Mouse (Mus musculus): ENCODE results near the gene Mbnl2.

DNA sequence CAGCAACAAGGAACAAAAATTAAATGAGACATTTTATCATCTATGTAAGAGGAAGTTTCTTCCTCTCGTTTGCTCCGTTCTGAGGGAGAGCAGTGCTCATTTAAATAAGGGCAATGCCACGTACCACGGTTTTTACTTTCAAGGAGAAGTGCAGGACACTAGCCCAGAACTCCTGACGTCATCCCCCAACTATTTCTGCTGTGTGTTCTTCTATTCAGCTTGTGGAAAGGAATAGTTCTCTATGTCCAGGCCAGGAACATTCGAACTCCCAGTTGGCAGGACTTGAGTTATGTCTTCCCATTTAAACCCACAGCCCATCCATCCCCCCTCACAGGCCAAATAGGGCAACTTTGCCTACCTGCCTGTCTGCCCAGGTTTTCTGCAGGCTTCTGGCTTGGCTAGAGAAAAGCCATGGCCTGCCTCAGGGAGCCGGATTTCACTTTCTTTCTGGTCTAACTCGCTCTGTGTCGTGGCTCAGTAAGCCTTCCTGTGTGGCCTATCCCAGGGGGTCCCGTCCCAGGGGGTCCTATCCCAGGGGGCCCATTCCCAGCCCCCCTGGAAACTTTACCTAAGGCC is 1.7 kb downstream of the Mbnl2 start:
- TF ChIP-seq CHD2 (IDR thresholded peaks at IDR 0.05; ENCODE audit: low read depth, low read length) (no peak), ZNF384 (IDR thresholded peaks at IDR 0.05; ENCODE audit: low read depth, low read length) (no peak), MAFK (IDR thresholded peaks at IDR 0.05; ENCODE audit: insufficient read depth, low read depth, low read length) (no peak), ZC3H11A (IDR thresholded peaks at IDR 0.05; ENCODE audit: borderline replicate concordance, low read depth, low read length) (no peak)
